Mouse (Mus musculus) embryo, embryonic 9.5 days (tissue): ENCODE data around the gene Med12.

Experiments
- DNase-seq: peaks from one replicate; pipeline ENCODE4 v3.0.0-alpha.2; 2017; ENCODE audit errors: extremely low spot score

Gene Med12

DNA sequence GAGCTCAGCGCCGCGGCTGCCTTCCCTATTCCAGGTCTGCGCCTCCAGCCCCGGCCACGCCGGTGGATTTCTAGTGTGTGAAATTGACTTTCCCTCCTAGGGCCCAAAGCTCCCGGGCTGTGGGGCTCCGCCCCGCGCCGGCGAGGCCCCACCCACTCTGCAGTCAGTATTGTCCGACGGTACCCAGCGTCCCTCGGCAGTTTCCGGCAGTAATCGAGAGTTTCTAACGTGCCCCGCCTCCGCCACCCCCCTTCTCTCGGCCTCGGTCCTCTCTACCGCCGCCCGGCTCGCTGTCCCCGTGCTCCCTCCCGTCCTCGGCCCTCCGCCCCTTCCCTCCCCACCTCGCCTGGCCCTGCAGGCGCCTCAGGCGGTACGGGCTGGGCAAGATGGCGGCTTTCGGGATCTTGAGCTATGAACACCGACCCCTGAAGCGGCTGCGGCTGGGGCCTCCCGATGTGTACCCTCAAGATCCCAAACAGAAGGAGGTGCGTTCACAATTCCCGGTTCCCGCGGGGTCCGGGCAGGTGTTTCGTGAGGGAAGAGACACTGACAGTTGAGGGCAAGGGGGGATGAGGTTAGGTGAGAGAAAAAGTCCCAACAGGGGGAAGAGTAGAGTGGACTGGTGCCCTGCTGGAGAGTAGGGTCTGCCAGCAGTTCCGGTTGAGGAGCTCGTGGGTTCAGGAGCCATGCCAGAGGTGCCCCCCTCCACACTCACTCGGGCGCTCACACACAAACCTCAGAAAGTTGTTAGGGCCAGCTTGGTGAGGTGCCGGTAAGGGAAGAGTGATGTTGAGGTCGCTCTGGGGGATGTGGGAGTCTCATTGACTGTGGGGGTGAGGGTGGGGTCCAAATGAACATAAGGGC lies at the start of gene Med12:
Gene Med12 (plus strand): TSS at position 156 of the 864 bp plus-strand sequence.
- DNase-seq, result peak; percentile 87

DNA sequence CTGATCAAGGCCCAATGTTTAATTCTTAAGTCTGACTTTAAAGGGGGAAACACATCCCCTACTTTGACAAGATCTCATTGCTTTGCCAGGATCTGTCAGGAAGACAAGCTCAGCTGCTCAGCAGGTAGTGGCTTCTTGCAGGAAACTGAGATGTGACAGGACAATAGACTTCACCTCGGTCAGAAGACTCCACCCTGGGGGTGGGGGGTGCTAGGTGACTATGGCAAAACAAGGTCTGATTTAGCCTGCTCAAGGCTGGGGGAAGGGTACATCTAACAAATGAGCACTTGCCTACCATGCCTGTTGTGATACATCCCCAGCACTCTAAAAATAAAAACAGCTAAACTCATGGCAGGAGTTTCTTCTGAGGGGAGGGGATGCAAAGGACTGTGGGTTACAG lies 28.8 kb upstream of the Med12 start:
- no peak for DNase-seq

DNA sequence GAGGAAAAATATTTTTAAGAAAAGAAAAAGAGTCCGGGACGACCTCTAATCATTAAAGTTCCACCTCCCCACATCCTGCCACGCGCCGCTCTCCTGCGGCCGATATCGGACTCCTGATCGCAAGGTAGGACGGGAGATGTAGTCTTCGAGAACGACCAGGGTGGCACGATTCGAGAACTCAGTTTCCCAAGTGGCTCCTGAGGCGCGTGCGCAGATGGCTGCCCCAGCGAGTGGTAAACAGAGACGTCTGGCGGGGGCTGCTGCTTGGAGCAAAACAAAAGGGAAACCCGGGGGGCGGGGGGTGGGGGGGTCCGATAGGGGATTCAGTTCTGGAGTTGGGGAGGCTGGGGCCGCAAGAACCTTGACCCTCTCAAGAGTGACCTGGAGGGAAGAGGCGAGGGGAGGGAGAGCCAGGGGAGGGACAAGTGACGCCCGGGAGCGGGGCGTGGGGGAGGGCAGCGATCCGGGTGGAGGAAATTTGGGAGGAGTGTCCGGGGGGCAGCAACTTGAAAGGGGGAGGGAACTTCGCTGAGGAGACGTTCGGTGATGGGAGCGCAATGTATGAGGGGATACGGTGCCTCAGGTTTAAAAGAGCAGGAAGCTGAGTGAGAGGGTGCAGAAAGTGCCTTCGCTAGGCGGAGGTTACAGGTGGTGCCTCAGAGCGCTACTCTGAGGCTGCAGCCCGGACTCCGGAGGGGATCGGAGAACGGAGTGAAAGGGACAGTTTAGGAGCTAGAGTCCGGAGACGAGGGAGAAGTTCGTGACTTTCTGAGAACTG lies 19.7 kb upstream of the Med12 start, which contains the start of gene Foxo4:
Gene Foxo4 (plus strand): TSS at position 577 of the 778 bp plus-strand sequence.
- DNase-seq, result peak; percentile 82

DNA sequence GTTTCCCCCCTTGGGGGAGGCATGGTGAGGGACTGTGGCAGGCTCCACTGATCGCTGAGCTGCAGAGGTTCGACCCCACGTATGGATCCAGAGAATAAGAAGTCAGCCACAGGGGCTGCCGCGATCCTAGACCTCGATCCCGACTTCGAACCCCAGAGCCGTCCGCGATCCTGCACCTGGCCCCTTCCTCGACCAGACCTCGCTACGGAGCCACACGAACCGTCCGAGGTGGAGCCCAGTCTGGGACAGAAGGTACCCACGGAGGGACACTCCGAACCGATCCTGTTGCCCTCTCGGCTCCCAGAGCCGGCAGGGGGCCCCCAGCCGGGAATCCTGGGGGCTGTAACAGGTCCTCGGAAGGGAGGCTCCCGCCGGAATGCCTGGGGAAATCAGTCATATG lies 19.1 kb upstream of the Med12 start:
- DNase-seq, result no peak

DNA sequence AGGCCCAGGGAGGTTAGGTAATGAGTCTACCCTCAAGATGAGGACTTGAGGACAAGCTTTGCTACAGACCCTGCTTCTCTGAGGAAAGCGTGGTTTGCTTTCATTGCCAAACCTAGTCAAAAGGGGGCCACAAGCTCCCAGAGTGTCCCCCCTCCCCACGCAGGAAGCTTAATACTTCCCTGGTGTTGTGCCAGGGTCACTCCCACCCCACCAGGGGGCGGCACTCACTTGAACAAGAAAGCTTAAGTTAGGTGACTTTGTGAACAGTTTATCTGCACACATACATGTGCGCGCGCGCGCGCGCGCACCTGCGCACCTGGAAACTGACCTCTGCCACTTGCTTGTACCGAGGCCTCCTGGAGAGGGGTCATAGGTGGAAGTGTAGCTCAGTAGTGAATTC lies 17.2 kb upstream of the Med12 start:
- DNase-seq, result no peak

DNA sequence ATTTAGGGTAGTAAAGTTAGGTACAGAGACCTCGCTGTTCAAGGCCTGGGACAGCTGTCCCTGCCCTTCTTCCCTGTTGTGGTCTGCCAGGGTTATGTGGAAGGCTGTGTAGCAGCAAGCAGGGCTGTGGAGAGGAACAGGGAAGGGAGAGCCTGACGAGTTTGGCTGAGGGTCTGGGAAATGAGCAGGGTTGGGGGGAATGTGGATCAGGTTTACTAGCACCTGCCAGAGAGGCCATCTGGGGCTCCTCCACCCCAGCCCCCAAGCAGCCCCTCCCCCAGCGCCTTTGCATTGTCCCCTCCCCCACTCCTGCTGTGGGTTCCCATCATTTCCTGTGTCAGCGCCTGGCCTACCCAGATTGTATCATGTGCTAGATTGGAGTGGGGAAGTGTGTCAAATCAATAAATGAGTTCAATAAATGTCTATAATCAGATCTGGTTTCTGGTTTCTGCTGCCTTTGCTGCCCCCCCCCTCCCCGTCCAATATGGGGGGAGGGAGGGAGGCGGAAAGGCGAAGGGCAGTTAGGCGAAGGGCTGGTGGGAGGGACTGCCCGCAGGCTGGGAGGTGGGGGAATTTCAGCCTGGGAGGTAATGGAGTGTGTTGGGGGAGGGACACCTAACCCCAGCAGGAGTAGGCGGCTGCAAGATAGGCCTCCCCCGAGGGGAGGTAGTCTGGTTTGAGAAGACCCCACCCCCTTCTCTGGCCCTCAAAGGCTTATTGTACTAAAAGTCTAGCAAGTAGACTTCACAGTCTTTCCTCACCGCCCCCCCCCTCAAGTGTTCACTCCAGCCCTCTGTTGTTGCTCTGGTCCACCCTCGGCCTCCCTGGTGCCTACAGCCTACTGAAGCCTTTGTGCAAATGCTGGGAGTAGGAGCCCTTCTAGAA lies 13.1 kb upstream of the Med12 start:
- peak; percentile 72 for DNase-seq

DNA sequence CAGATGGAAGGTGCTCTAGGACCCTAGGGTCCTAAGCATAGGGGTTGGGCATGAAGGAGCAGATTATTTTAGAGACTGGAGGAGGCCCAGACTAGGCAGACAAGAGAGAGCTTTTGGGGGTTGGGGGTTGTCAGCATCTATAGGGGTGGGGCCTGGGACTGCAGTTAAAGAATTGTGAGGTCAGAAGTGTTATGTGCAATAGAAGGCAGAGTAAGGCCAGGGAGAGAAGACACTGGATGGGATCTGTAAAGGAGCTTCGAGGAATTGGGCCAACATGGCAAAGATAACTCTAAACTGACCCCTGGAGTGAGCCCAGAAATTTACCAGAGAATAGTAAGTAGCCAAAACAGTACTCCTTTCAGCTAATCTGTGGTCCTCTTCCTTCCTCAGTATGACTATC lies 9.9 kb upstream of the Med12 start, which contains the start of gene Gm614:
Gene Gm614 (minus strand): TSS at position 101 of the 400 bp plus-strand sequence.
- no peak for DNase-seq

DNA sequence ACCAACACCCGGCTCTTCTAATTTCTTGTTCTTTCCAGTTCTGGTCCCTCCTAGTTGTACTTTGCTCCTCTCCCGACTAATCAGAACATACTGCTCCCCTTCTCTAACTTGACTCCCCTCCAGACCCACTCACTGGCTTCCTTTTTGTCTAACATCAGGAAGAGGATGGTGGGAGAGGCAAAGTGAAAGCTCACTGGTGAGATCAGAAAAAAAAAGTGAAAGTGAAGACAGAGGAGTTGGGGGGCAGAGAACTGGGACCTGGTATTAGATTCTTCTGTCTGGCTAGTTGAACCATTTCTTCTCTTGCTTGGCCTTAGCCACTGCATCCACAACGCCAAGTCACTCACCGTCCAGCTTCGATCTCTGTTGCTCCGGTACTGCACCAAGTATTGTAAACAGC lies 7.2 kb upstream of the Med12 start:
- DNase-seq, result no peak

DNA sequence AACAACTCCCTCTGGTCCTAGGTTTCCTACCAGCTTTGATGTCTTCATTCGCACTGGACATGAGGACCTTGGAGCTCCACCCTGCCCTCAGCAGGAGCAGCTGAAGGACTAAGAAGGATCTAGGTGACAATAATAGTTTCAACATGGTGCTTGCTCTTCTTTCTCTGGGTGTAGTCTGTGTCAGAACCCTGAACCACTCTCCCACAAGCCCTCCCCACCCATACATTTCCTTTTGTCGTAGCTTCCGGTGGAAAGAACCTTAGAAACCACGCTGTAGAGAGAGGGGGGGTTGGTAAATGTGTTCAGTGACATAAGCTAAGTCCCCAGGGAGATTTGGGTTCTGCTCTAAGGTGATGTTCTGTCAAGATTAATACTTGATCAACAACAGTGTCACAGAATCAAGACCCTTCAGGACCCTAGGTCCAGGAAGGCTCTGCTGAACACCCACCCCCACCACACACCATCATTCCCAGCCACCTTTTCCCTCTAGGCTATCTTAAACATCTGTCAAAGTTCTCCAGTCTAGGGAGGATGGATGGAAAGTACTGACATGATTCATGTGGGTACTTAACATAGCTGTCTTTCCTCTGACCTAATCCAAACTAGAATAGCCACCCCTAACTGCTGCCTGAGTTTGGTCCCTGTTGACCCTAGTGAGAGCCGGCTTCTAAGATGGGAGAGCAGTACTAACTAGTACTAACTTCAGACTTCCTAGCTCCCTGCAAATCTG lies 5.6 kb upstream of the Med12 start, which contains the start of gene Il2rg:
Gene Il2rg (minus strand): TSS at position 231 of the 730 bp plus-strand sequence.
- no peak for DNase-seq

DNA sequence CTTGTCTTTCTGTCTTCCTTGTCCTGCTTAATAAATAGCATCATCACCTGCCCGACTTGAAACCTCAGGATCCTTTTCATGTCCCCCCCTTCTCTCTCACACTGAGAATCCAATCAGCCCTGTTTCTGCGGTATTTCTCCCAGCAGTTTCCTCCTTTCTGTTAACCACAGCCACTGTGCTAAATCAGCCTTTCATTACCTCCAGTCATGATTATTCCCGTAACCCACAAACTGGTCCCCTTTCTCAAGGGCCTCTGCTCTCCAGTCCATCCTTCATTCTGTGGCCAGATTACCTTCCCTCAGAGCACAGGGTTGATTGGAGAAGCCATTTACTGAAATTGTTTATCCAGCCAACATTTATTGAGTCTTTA lies 5.1 kb upstream of the Med12 start, which contains the start of gene Gm20489:
Gene Gm20489 (minus strand): TSS at position 269 of the 370 bp plus-strand sequence.
- no peak for DNase-seq

DNA sequence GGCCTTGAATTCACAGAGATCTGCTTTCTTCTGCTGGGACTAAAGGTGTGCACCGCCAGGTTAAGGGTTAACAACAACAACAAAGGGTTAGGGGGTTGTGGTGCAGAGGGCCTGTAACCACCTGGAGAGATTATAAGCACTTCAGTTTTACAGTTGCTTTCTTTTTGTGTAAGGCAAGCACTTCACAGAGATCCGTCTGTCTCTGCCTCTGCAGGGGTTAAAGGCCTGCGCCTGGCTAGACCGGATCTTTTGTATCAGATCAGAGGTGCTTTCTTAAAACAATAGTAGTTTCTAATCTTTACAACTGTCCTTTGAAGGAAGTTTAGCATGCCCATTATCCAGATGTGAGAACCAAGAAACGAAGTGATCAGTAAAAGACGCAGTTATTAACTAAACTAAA lies 420 bp upstream of the Med12 start:
- no peak for DNase-seq

DNA sequence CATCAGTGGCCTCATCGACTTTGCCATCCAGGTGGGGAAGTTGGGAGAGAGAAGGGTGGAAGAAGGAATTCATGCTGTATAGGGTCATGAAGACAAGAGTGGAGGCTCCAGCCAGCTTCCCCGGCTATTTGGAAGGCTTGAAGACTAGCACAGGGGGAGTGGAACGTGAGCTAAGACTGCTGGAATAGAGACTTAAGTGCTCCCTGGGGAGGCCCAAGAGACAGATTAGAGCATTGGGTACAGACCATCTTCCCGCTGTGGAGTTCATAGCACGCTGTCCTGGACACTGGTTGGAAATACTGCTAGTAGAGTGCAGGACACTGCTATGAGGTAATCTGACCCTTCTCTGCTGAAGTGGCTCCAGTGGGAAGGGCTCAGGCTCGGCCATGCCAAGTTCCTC lies 9.0 kb downstream of the Med12 start:
- DNase-seq, result no peak

DNA sequence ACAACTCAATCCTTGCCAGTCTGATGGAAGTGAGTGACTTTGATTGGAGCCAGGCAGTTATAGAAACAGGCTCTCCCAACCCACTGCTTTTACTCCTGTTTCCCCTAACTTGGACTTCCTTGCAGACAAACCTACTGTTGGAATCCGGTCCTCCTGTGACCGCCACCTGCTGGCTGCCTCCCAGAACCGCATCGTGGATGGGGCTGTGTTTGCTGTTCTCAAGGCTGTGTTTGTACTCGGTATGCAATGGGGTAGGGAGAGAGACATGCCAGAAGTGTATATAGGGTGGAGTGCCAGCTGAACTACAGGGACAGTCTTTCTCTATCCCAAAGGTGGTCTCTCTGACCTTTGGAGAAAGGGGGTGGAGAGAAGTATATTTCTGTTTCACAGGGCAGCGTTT lies 11.7 kb downstream of the Med12 start:
- no peak for DNase-seq

DNA sequence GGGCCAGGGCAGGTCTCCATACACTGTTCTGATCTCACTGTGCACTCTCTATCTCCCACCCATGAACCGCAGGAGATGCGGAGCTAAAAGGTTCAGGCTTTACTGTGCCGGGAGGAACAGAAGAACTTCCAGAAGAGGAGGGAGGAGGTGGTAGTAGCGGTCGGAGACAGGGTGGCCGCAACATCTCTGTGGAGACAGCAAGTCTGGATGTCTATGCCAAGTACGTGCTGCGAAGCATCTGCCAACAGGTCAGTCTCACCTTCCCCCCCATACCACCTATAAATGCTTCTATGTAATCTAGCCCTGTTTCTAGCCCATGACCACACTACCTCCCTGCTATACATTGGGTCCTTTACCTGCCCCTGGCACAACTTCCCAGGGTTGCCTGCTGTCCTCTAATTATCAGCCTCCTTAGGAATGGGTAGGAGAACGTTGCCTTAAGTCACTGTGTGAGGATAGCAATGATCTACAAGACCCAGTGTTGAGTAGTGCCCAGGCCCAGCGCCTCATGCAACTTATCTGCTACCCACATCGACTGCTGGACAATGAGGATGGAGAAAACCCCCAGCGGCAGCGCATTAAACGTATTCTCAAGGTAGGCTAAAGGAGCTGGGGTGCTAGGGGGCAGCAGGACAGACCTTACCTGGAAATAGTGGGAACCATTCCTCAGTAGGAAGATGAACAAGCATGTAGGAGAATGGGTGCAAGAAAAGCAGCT lies 12.3 kb downstream of the Med12 start:
- DNase-seq, result no peak

DNA sequence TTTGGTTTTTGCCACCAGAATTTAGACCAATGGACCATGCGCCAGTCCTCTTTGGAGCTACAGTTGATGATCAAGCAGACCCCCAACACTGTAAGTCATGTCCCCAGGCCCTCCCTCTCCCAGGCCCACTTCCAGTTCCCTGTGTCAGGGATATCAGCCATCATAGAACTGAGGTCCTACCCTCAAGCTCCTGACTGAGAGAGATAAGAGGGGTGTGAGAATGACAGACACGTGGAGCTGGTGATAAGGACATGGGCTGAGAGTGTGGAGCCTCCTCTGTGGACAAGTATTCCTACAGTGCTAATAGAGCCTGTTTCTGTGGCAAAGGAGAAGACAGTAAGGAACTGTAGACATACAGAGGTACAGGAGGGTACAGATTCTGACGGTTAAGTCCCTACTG lies 13.7 kb downstream of the Med12 start:
- no peak for DNase-seq

DNA sequence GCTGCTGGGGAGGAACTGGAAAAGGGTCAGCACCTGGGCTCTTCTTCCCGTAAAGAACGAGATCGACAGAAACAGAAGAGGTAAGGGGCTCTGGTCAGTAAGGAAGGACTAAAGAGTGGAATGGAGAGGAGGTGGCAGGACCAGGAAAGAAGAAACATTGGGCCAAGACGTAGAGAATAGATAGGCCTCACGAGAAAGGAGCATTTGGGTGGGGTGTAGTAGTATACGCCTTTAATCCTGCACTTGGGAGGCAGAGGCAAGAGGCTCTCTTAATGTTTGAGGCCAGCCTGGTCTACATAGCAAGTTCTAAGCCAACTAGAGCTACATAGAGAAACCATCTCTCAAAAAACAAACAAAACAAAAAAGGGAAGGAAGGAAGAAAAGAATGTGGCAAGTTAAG lies 14.6 kb downstream of the Med12 start:
- DNase-seq, result no peak

DNA sequence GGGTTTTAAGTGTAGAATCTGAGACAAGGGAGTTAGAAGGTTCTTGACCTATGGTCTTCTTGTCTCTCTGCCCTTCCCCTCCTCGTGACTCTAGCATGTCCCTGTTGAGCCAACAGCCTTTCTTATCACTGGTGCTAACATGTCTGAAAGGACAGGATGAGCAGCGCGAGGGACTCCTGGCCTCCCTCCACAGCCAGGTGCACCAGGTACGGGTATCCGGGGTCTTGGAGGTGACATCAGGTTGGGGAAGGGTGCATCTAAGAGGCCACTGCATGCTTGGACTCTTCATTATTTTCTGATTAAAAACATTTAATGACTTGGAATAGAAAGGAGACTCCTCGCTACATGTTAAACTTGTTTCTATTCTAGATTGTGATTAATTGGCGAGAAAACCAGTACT lies 15.2 kb downstream of the Med12 start:
- DNase-seq, result no peak

DNA sequence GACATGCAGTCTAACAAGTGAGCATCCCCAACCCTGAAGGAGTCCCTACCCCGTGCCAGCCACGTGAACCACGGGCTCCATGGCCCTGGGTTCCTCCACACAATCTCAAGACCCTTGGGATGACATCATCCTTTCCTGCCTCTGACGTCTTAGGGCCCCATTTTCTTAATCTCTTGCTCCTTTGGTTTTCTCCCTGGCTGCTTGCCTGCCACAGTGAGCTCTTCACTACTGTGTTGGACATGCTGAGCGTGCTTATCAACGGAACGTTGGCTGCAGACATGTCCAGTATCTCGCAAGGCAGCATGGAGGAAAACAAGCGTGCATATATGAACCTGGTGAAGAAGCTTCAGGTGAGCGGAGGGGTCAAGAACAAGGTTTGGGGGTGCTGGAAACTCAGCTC lies 16.3 kb downstream of the Med12 start:
- no peak for DNase-seq

DNA sequence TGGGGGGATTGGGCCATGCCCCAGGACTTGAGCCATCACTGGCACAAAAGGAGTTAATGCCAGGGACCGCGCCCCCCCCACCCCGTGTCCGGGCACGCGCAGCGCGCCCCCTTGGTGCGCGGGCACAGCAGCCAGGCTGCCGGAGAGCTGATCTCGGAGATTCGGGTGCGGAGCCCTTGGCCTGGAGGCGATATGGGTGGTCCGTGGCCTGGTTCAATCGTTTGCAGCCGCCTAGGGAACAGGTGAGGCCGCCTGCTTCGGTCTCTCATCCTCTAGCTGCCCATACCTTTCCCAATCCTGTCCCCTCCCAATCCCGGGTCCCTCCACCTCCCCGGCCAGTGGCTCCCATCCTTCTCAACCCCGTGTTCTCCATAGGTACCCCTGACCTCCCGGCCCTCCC lies 25.2 kb downstream of the Med12 start, which contains the start of gene Nlgn3:
Gene Nlgn3 (plus strand): TSS at position 114 of the 400 bp plus-strand sequence.
- DNase-seq, result no peak
